Mouse (Mus musculus): ENCODE measurements around the gene Rpl27a. TPM values are rescaled to one million over a fixed set of nuclear protein-coding genes. Genes with fewer than 3 reads are reported as not detected.

The Rpl27a gene
- polyA plus RNA-seq, 1 experiment from 2014 or later: 156 TPM

DNA sequence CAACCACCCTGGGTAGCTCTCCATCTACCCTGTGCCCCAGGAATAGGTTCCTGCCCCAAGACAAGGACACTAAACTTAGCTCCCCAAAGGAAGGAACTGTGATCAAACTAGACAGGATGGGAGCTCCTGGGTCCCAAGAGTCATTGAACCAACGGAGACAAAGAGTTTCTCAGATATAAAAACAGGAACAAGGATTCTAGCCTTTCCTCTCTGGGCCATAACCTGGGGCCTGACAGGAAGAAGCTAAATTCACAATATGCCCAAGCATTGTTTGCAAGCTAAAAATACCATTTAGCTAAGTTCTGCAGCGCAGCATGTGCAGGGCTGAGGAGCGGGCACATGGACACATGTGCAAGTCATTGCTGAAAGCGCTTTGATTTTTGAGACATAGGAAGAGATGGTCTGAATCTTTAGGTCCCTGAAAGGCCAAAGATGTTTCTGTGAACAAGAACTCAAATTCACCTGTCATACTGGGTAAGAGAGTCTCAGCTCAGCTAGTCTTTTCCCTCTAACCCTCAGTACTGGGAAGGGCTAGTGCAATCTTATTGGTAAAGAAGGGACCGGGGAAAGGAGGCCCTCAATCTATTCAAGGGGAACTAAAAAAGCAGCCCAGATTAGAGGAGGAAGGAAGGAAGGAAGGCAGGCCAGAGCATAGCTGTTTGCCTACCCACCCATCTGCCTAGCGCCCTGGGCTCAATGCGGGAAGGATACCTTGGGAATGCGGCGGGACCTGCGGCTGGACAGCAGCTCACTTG lies 22.8 kb downstream of the Rpl27a start:
- no peak for ATAC-seq (ENCODE audit: insufficient number of reproducible peaks, low FRiP score, low TSS enrichment, low read depth)
- WGBS: 81% methylated on average over 10 of the region's 10 CpGs
- H3K4me1 ChIP-seq (ENCODE audit: control insufficient read depth, insufficient read depth, low read length): no peaks in the 10 kb centered on the region
- H3K9ac ChIP-seq (ENCODE audit: low read length): no peak overlapping the region
- H3K9me3 ChIP-seq (ENCODE audit: control insufficient read depth, low read length): no peaks in the 10 kb centered on the region
- peaks cover 4% of the 10 kb centered on the region; the same call in 1 of the 2 replicates for H3K36me3 ChIP-seq (ENCODE audit: control insufficient read depth, insufficient read depth, low read length)
- no peak overlapping the region for H3K4me2 ChIP-seq (ENCODE audit: low read depth, severe bottlenecking)
- no peak overlapping the region for H3K4me3 ChIP-seq (ENCODE audit: low read depth, low read length)
- H3K27ac ChIP-seq (replicated peaks; ENCODE audit: low read depth, low read length): no peak overlapping the region
- no peak for DNase-seq (ENCODE audit: low spot score)
- no peaks in the 10 kb centered on the region for H3K27me3 ChIP-seq (ENCODE audit: control insufficient read depth, insufficient read depth, low read length)

- H3K9me3 ChIP-seq (ENCODE audit: control insufficient read depth, low read length): no peaks in the 10 kb centered on the region
- no peaks in the 10 kb centered on the region for H3K27me3 ChIP-seq (ENCODE audit: control insufficient read depth, insufficient read depth, low read length)
- WGBS: 97% methylated on average over 3 of the region's 3 CpGs
- H3K36me3 ChIP-seq (ENCODE audit: control insufficient read depth, insufficient read depth, low read length): peaks cover 4% of the 10 kb centered on the region; the same call in 1 of the 2 replicates
- H3K4me3 ChIP-seq (ENCODE audit: low read depth, low read length): no peak overlapping the region
- H3K4me1 ChIP-seq (ENCODE audit: control insufficient read depth, insufficient read depth, low read length): no peaks in the 10 kb centered on the region
- no peak overlapping the region for H3K9ac ChIP-seq (ENCODE audit: low read length)
- no peak overlapping the region for H3K4me2 ChIP-seq (ENCODE audit: low read depth, severe bottlenecking)
- ATAC-seq (ENCODE audit: insufficient number of reproducible peaks, low FRiP score, low TSS enrichment, low read depth): no peak
- no peak for DNase-seq (ENCODE audit: low spot score)
- H3K27ac ChIP-seq (replicated peaks; ENCODE audit: low read depth, low read length): no peak overlapping the region
Observed at GRCm38 (mm10) chr7:109542364-109542628, 23.3 kb downstream of the Rpl27a start.

DNA sequence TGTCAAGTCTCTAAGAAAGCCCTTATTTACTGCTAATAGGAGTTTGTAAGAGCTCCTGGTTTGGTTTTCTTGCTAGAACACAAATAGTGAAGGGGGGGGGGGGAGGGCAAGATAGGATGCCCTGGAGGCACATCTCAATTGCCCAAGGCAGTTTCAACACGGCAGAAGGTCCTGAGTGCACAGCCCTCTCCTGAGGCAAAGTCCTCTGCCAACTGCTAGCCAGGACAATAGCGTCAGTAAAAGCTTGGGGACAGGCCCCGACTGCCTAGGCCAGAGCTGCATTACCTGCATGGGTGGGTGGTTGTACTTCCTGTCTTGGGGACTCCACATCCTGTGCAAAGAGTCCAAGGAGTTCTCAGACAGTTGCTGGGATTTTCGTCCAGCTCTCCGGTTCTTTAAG lies 25.8 kb downstream of the Rpl27a start:
- Histone ChIP-seq H3K9ac (ENCODE audit: low read length) (no peak overlapping the region), H3K27ac (replicated peaks; ENCODE audit: low read depth, low read length) (no peak overlapping the region), H3K36me3 (ENCODE audit: control insufficient read depth, insufficient read depth, low read length) (peaks cover 4% of the 10 kb centered on the region; the same call in 1 of the 2 replicates), H3K9me3 (ENCODE audit: control insufficient read depth, low read length) (no peaks in the 10 kb centered on the region), H3K4me3 (ENCODE audit: low read depth, low read length) (no peak overlapping the region), H3K4me1 (ENCODE audit: control insufficient read depth, insufficient read depth, low read length) (no peaks in the 10 kb centered on the region), H3K4me2 (ENCODE audit: low read depth, severe bottlenecking) (no peak overlapping the region), H3K27me3 (ENCODE audit: control insufficient read depth, insufficient read depth, low read length) (no peaks in the 10 kb centered on the region)
- DNase-seq (ENCODE audit: low spot score) (no peak), ATAC-seq (ENCODE audit: insufficient number of reproducible peaks, low FRiP score, low TSS enrichment, low read depth) (no peak)
- WGBS: 78% methylated on average over 5 of the region's 5 CpGs

DNA sequence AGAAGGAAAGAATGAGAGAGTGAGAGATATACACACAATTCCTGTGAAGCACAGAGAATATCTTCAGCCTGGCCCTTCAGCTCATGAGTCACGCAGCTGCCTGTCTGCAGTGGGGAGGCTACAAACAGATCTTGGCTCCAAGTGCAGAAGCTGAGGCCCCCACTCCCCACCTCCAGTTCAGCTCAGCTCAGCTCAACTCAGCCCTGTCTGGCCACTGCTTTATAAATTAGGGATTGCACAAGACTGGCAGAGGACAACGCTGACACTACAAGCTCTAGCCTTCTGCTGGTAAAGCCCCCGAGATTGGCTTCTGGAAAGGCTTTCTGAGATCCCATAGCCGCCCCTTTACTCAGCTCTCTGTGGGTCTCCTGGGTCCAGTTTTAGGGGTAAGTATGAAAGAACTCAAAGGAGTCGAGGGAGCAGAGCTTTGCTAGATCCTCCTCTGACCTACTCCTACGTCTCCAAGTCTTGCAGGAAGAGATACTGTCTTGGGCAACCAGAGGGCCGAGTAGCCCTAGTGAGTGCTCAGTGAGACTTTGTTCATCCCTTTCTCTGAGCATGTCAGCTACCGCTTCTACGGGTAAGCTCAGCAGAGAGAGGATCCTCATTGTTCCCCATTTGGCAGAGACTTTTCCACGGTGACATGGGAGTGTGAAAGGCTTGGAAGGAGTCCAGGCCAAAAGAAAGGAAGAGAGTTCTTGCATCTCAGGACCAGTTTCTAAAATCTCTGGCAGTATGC lies 26.5 kb downstream of the Rpl27a start:
- WGBS: 88% methylated on average over 10 of the region's 10 CpGs
- Histone ChIP-seq H3K4me1 (ENCODE audit: control insufficient read depth, insufficient read depth, low read length) (no peaks in the 10 kb centered on the region), H3K4me2 (ENCODE audit: low read depth, severe bottlenecking) (no peak overlapping the region), H3K9ac (ENCODE audit: low read length) (no peak overlapping the region), H3K27me3 (ENCODE audit: control insufficient read depth, insufficient read depth, low read length) (no peaks in the 10 kb centered on the region), H3K36me3 (ENCODE audit: control insufficient read depth, insufficient read depth, low read length) (peaks cover 4% of the 10 kb centered on the region; the same call in 1 of the 2 replicates), H3K9me3 (ENCODE audit: control insufficient read depth, low read length) (no peaks in the 10 kb centered on the region), H3K4me3 (ENCODE audit: low read depth, low read length) (no peak overlapping the region), H3K27ac (replicated peaks; ENCODE audit: low read depth, low read length) (no peak overlapping the region)
- DNase-seq (ENCODE audit: low spot score): no peak
- ATAC-seq (ENCODE audit: insufficient number of reproducible peaks, low FRiP score, low TSS enrichment, low read depth): no peak

DNA sequence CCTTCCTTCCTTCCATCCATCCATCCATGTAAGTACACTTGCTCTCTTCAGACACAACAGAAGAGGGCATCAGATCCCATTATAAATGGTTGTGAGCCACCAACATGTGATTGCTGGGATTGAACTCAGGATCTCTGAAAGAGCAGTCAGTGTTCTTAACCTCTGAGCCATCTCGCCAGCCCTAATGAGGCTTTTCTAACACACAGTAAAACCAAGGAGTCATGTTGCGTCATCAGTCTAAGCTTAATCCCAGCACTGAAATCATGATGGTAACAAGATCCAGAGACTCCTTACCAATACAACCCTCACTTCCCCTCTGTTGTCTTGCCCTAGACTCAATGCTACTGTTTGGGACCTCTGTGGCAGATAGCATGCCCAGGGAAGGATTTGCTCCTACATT lies 27.2 kb downstream of the Rpl27a start:
- no peaks in the 10 kb centered on the region for H3K27me3 ChIP-seq (ENCODE audit: control insufficient read depth, insufficient read depth, low read length)
- no peak for ATAC-seq (ENCODE audit: insufficient number of reproducible peaks, low FRiP score, low TSS enrichment, low read depth)
- H3K9ac ChIP-seq (ENCODE audit: low read length): no peak overlapping the region
- 71% methylated on average over 2 of the region's 2 CpGs for WGBS
- no peaks in the 10 kb centered on the region for H3K4me1 ChIP-seq (ENCODE audit: control insufficient read depth, insufficient read depth, low read length)
- no peak overlapping the region for H3K4me3 ChIP-seq (ENCODE audit: low read depth, low read length)
- no peaks in the 10 kb centered on the region for H3K9me3 ChIP-seq (ENCODE audit: control insufficient read depth, low read length)
- DNase-seq (ENCODE audit: low spot score): no peak
- H3K36me3 ChIP-seq (ENCODE audit: control insufficient read depth, insufficient read depth, low read length): peaks cover 4% of the 10 kb centered on the region; the same call in 1 of the 2 replicates
- H3K4me2 ChIP-seq (ENCODE audit: low read depth, severe bottlenecking): no peak overlapping the region
- H3K27ac ChIP-seq (replicated peaks; ENCODE audit: low read depth, low read length): no peak overlapping the region

DNA sequence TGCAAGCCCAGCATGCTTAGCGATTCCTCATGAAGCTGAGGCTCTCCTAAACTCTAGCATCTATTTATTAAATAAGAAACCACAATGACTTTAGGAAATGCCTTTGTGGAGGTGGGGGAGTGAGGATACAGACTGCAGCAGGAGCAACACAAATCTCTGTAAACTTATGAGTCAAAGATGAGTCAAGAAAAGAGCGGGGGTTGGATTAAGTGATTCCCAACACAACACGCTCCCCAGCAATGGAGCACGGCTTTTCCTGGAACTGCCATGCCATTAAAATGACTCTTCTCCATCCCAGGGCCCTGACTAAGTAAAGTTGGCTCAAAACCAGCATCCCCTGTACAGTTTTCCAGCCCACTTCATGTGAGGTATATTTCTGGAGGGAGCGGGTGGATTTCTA lies 27.8 kb downstream of the Rpl27a start:
- DNase-seq (ENCODE audit: low spot score) (no peak), ATAC-seq (ENCODE audit: insufficient number of reproducible peaks, low FRiP score, low TSS enrichment, low read depth) (no peak)
- WGBS: 96% methylated on average over 5 of the region's 5 CpGs
- H3K4me2 ChIP-seq (ENCODE audit: low read depth, severe bottlenecking): no peak overlapping the region
- H3K9me3 ChIP-seq (ENCODE audit: control insufficient read depth, low read length): no peaks in the 10 kb centered on the region
- no peaks in the 10 kb centered on the region for H3K27me3 ChIP-seq (ENCODE audit: control insufficient read depth, insufficient read depth, low read length)
- H3K36me3 ChIP-seq (ENCODE audit: control insufficient read depth, insufficient read depth, low read length): peaks cover 4% of the 10 kb centered on the region; the same call in 1 of the 2 replicates
- H3K4me3 ChIP-seq (ENCODE audit: low read depth, low read length): no peak overlapping the region
- no peak overlapping the region for H3K9ac ChIP-seq (ENCODE audit: low read length)
- no peak overlapping the region for H3K27ac ChIP-seq (replicated peaks; ENCODE audit: low read depth, low read length)
- no peaks in the 10 kb centered on the region for H3K4me1 ChIP-seq (ENCODE audit: control insufficient read depth, insufficient read depth, low read length)

- Histone ChIP-seq H3K9ac (ENCODE audit: low read length) (no peak overlapping the region), H3K9me3 (ENCODE audit: control insufficient read depth, low read length) (no peaks in the 10 kb centered on the region), H3K27me3 (ENCODE audit: control insufficient read depth, insufficient read depth, low read length) (no peaks in the 10 kb centered on the region), H3K4me2 (ENCODE audit: low read depth, severe bottlenecking) (no peak overlapping the region), H3K4me3 (ENCODE audit: low read depth, low read length) (no peak overlapping the region), H3K4me1 (ENCODE audit: control insufficient read depth, insufficient read depth, low read length) (no peaks in the 10 kb centered on the region), H3K36me3 (ENCODE audit: control insufficient read depth, insufficient read depth, low read length) (peaks cover 2% of the 10 kb centered on the region; the same call in 1 of the 2 replicates), H3K27ac (replicated peaks; ENCODE audit: low read depth, low read length) (no peak overlapping the region)
- DNase-seq (ENCODE audit: low spot score): no peak
- 80% methylated on average over 6 of the region's 6 CpGs for WGBS
- ATAC-seq (ENCODE audit: insufficient number of reproducible peaks, low FRiP score, low TSS enrichment, low read depth): no peak
Observed at GRCm38 (mm10) chr7:109559536-109559935, 40.6 kb downstream of the Rpl27a start.

DNA sequence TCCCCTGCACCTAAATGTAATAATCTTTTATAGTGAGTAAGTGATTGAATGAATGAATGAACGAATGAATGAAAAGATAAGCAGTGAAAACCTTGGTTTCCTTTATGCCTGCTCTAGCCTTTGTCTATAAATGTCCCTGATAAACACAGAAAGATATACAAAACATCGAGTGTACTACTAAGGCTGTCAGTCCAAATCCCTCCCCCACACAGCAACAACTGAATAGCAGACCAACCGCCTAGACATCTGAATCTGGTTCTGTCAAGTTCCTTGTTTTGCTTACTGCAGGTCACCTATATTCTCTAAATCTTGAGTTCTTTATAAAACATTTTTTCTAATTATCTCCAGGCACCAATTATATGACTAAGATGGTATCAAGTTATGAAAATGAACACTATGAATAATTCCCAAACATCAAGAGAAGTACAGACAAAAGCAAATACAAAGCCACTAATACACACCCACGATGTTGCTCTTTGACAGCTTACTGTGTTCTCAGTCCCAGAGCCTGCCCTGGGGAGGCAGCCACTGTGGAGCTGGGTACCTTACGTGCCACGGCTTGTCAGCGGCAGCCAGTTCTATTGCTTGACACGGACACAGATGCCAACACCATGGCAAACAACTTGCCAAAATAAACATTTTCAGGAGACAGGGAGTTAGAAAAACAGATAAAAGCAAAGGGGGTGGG lies 42.7 kb downstream of the Rpl27a start:
- no peak for DNase-seq (ENCODE audit: low spot score)
- Histone ChIP-seq H3K9me3 (ENCODE audit: control insufficient read depth, low read length) (no peaks in the 10 kb centered on the region), H3K4me2 (ENCODE audit: low read depth, severe bottlenecking) (no peak overlapping the region), H3K4me3 (ENCODE audit: low read depth, low read length) (no peak overlapping the region), H3K36me3 (ENCODE audit: control insufficient read depth, insufficient read depth, low read length) (no peaks in the 10 kb centered on the region), H3K27me3 (ENCODE audit: control insufficient read depth, insufficient read depth, low read length) (no peaks in the 10 kb centered on the region), H3K27ac (replicated peaks; ENCODE audit: low read depth, low read length) (no peak overlapping the region), H3K9ac (ENCODE audit: low read length) (no peak overlapping the region), H3K4me1 (ENCODE audit: control insufficient read depth, insufficient read depth, low read length) (no peaks in the 10 kb centered on the region)
- 80% methylated on average over 8 of the region's 8 CpGs for whole genome bisulfite sequencing
- no peak for ATAC-seq (ENCODE audit: insufficient number of reproducible peaks, low FRiP score, low TSS enrichment, low read depth)

Measured in limb, embryonic 11.5 days (tissue).